ENCODE assay signal across 9 mouse cellular contexts in the genomic region with DNA sequence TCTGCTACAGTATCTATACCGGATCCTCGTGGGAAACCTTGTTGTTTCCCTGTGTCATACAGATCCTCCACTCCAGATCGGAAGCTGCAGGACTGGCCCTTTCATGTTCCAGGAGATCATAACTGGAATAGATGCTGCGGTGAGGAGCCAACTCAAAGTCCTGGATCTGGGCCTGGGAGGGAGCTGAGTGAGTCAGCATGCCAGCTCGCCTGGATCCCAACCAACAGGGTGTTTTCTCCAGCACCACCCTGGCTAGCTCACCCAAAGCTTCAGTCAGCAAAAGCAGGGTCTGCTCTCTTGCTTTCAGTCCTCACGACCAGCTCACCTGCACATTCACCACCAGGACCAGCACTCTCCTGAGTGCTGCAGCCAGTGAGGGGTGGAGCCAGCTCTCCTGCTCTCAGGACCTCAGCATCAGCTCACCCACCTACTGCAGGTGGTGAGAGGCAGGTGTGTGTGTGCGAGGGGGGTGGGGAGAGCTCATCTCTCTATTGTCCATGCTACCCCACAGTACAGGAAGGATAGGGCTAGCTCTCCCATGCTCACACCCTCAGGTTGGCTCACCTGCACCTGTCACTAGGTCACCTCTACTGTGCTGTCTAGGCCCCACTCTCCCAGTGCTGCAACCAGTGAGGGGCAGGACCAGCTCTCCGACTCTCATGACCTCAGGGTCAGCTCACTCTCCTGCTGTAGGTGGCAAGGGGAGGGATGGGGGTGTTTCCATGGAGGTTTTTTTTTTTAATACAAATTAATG. TPM values are rescaled to one million over a fixed set of nuclear protein-coding genes. Genes with fewer than 3 reads are reported as not detected.
DNase-seq lines count a peak whose midpoint lies in the region; ATAC-seq lines count a peak whose summit lies in the region.
"Had no signal": no experiment of that assay in that cellular context is flagged by ENCODE, and none has a peak within 500 bp of the region (broad histone marks: within the 10 kb centered on the region; RNA-seq: fewer than 3 reads in every experiment).

No protein-coding gene starts in this region.

- intact Hi-C loops in heart, postnatal 36 days (cut with DNase I): no loop called here

- peak; percentile 58; the same call in 1 of the 2 replicates for ATAC-seq in stomach, embryonic 16.5 days (ENCODE audit: insufficient read depth, low FRiP score)

- peak; percentile 43 to 68 for DNase-seq in adrenal gland, adult (ENCODE audit: inconsistent age in 2 of 2, low spot score in 1 of 2)
- no peak for DNase-seq in adrenal gland, adult 18-20 months (ENCODE audit: low spot score in 2 of 2)
- DNase-seq in lung, postnatal 36 days: peak; percentile 59
- no peak for DNase-seq in lung, postnatal 10 days
- peak; percentile 51 to 55 for DNase-seq in heart, postnatal 36 days
- DNase-seq in thymus, postnatal 4 days: no peak
- no peak for DNase-seq in thymus, postnatal 25 days

- H3K4me2 ChIP-seq in stomach, embryonic 16.5 days (ENCODE audit: low read depth, low read length): no peak overlapping the region

- 0 out of 2 replicates have a peak, but pooled peaks cover 2% of the 10 kb centered on the region for H3K4me1 ChIP-seq in stomach, embryonic 16.5 days (ENCODE audit: control insufficient read depth, insufficient read depth, low read length)

- no peaks in the 10 kb centered on the region; the same call in 1 of the 2 replicates for H3K36me3 ChIP-seq in stomach, embryonic 16.5 days (ENCODE audit: control insufficient read depth, insufficient read depth, low read length)

- WGBS in stomach, embryonic 16.5 days: 78% methylated on average over 8 of the region's 8 CpGs

- no peaks in the 10 kb centered on the region for H3K27me3 ChIP-seq in stomach, embryonic 16.5 days (ENCODE audit: control insufficient read depth, insufficient read depth, low read length)

- no peak overlapping the region for H3K4me3 ChIP-seq in stomach, embryonic 16.5 days (replicated peaks; ENCODE audit: low read length)

- H3K27ac ChIP-seq in stomach, embryonic 16.5 days (ENCODE audit: low read length): no peak overlapping the region

- H3K9ac ChIP-seq in stomach, embryonic 16.5 days (ENCODE audit: low read length): no peak overlapping the region

- H3K9me3 ChIP-seq in stomach, embryonic 16.5 days (replicated peaks; ENCODE audit: control insufficient read depth, low read length): no peaks in the 10 kb centered on the region

RNA-seq across cellular contexts. Expression of a gene that starts 10.6 kb away (rescaled TPM):
- total RNA-seq in adrenal gland, adult 18-20 months (2021): 1 to 10 TPM in 1 of 2 experiments, under 1 TPM in 1; 0.86 to 2.0 TPM
- 1 to 10 TPM; 1.9 to 2.1 TPM for total RNA-seq in heart, postnatal 36 days (2021)
- 9.3 and 17.7 TPM in 2 replicates for polyA plus RNA-seq in stomach, embryonic 16.5 days (2015; fragmentation: Nextera tagmentation; extraction: Ambion mirVana)

RNA-seq across cellular contexts. Expression of a gene that starts 25.9 kb away (rescaled TPM):
- not detected for total RNA-seq in adrenal gland, adult 18-20 months (2021)
- total RNA-seq in heart, postnatal 36 days (2021): not detected
- 2.6 and 2.9 TPM in 2 replicates for polyA plus RNA-seq in stomach, embryonic 16.5 days (2015; fragmentation: Nextera tagmentation; extraction: Ambion mirVana)
- polyA plus RNA-seq: heart, postnatal 0 days had no signal

Comparison
In these comparisons a context has a peak if more than half of its experiments do, and no peak if none do; other contexts are left out.
1. DNase-seq: peak in adrenal gland, adult (2 of 2), lung, postnatal 36 days (single experiment) and heart, postnatal 36 days (2 of 2); none in adrenal gland, adult 18-20 months (0 of 2), lung, postnatal 10 days (single experiment), thymus, postnatal 4 days (single experiment) and thymus, postnatal 25 days (single experiment).